Mouse (Mus musculus): ENCODE measurements around the gene Rhob.

DNA sequence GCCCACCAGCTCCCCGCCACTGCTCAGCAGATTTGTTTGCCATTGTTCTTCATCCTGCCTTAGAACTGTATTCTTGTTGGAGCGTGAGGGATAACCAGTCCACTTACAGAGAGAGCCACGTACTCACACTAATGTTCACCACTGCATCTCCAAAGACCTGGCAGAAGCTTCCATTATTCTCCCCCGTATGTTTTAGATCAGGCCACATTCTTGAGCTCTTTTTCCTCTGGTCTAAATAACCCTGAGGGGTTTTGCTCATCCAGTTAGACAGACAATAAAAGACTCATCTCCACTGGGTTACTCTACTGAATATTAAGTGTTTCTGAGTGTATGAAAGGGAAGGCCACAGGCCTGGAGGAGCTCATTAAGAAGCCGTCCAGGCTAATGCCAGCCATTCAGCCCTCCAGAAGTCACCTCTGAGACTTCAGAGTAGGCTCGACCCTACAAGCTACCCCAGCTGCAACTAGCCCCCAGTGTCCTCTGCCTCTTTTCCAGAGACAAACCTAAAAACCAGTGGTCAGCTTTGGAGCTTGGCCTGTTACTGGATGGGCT is 24.9 kb downstream of the Rhob start:
- TF ChIP-seq GATA1 (IDR thresholded peaks at IDR 0.05; ENCODE audit: low read length), result no peak
- no peak for TF ChIP-seq TAL1 (IDR thresholded peaks at IDR 0.05; ENCODE audit: low read length)
